Mouse (Mus musculus): ENCODE data around the gene Cdk7. TPM values are rescaled to one million over a fixed set of nuclear protein-coding genes. Genes with fewer than 3 reads are reported as not detected.

The Cdk7 gene
- total RNA-seq (2023), result 10 to 100 TPM; 42.3 to 45.6 TPM

GRCm38 (mm10) chr13:100730861-100731176, at the start of gene Cdk7:
Gene Cdk7 (minus strand): TSS chr13:100730939.

GRCm38 (mm10) chr13:100775252-100776055, 44.7 kb upstream of the Cdk7 start, which contains the start of gene Cenph:
Gene Cenph (minus strand): TSS chr13:100775899.

GRCm38 (mm10) chr13:100744036-100744744, 13.5 kb upstream of the Cdk7 start, which contains the start of gene Mrps36:
Gene Mrps36 (minus strand): TSS chr13:100744659.

GRCm38 (mm10) chr13:100669291-100670022, 61.3 kb downstream of the Cdk7 start, which contains the start of gene Ccdc125:
Gene Ccdc125 (plus strand): TSS chr13:100669717.

Other genes with a start within 250 kb of the Cdk7 start
- 10 to 100 TPM; 62.5 to 68.3 TPM for gene Gtf2h2, start 238.4 kb downstream of the Cdk7 start, total RNA-seq (2023)
- gene Ocln, start 178.2 kb downstream of the Cdk7 start, total RNA-seq (2023), result not detected
- 10 to 100 TPM; 11.5 to 12.1 TPM for gene Marveld2, start 114.0 kb downstream of the Cdk7 start, total RNA-seq (2023)
- 100 to 1,000 TPM in 1 of 2 experiments, 10 to 100 TPM in 1; 94.5 to 113 TPM for gene Ak6, start 80.0 kb downstream of the Cdk7 start, total RNA-seq (2023)
- 10 to 100 TPM; 36.1 to 39.4 TPM for gene Rad17, start 79.9 kb downstream of the Cdk7 start, total RNA-seq (2023)
- 10 to 100 TPM; 18.1 to 26.9 TPM for gene Taf9, start 79.4 kb downstream of the Cdk7 start, total RNA-seq (2023)
- 10 to 100 TPM; 11.5 to 17.8 TPM for gene Ccdc125, start 61.2 kb downstream of the Cdk7 start, total RNA-seq (2023)
- 10 to 100 TPM; 25.5 to 35.1 TPM for gene Mrps36, start 13.7 kb upstream of the Cdk7 start, total RNA-seq (2023)
- 1 to 10 TPM; 1.7 to 2.2 TPM for gene Cenph, start 45.0 kb upstream of the Cdk7 start, total RNA-seq (2023)
- gene Ccnb1, start 55.6 kb upstream of the Cdk7 start, total RNA-seq (2023), result 1 to 10 TPM; 2.9 to 3.6 TPM
- gene Slc30a5, start 102.5 kb upstream of the Cdk7 start, total RNA-seq (2023), result 100 to 1,000 TPM; 111 to 114 TPM

Measured in B cell, adult 67 days (primary cell).